Mouse (Mus musculus): ENCODE data around the gene Prg2. TPM values are rescaled to one million over a fixed set of nuclear protein-coding genes. Genes with fewer than 3 reads are reported as not detected.

Prg2 gene
- polyA plus RNA-seq, 1 experiment from 2014 or later = 0.68 TPM

DNA sequence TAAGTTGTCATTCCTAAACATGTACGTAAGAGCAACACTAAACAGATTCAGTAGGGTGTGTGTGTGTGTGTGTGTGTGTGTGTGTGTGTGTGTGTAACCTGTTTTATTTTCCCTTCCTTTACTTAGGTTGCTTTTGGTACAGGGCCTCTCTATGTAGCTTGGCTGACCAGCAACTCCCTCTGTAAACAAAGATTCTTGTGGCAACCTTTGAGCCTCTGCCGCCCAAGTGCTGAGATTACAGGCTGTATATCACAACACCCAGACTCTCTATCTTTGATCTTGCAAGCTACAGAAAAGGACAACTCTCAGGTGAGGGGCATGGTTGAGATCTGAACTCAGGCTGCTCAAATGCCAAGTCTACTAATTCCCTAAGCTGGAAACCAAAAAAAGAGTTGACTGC lies 29.0 kb downstream of the Prg2 start:
- no peak for ATAC-seq (replicated peaks; ENCODE audit: extremely low read depth, insufficient read depth, low FRiP score)
- Histone ChIP-seq H3K4me1 (ENCODE audit: control insufficient read depth, insufficient read depth, low read length) (peaks cover 16% of the 10 kb centered on the region), H3K27me3 (ENCODE audit: control insufficient read depth, insufficient read depth, low read length) (no peaks in the 10 kb centered on the region), H3K27ac (ENCODE audit: low read length) (no peak overlapping the region), H3K9me3 (replicated peaks; ENCODE audit: control insufficient read depth, low read length) (no peaks in the 10 kb centered on the region), H3K4me3 (ENCODE audit: low read length) (no peak overlapping the region), H3K4me2 (ENCODE audit: low read depth, low read length) (no peak overlapping the region), H3K36me3 (ENCODE audit: control insufficient read depth, insufficient read depth) (no peaks in the 10 kb centered on the region), H3K9ac (ENCODE audit: low read length) (no peak overlapping the region)
- WGBS = 79% methylated on average over 2 of the region's 2 CpGs

DNA sequence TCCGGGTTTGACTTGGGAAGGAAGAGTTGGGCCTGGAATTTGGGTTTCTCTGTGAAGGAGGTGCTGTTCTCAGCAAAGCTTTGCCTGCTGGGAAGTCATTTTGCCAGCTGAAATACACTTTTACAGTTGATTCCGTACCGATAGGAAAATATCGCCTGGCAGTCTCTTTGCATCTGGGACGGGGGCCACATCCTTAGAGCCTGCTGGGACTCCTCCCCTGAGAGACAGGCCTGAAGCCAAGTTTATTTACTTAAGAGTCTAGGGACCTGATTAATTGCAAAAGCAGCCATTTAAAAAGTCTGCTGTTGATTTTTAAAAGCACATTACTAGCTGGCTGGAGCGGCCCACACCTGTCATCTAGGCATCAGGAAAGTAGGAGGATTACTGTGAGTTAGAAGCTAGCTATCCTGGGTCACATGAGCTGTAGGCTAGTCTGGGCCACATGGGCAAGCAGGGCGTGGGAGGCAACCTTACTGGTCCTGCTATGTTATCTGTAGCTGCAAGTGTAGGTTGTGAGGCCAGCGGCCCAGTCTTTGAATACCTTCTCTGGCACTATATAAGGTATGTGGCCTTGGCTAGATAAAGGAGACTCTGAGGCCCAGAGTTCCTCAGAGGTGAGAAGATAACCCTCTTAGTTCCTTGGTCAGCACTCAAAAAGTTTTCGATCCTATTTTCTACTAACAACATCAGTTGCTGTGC lies 31.8 kb downstream of the Prg2 start:
- no peaks in the 10 kb centered on the region for H3K9me3 ChIP-seq (replicated peaks; ENCODE audit: control insufficient read depth, low read length)
- 0 out of 2 replicates have a peak, but pooled peaks have one; percentile 29 for ATAC-seq (replicated peaks; ENCODE audit: extremely low read depth, insufficient read depth, low FRiP score)
- 37% methylated on average over 9 of the region's 9 CpGs for WGBS
- H3K27ac ChIP-seq (ENCODE audit: low read length) = peak overlapping the region; percentile 11; the same call in 1 of the 2 replicates
- no peak overlapping the region for H3K9ac ChIP-seq (ENCODE audit: low read length)
- no peaks in the 10 kb centered on the region for H3K27me3 ChIP-seq (ENCODE audit: control insufficient read depth, insufficient read depth, low read length)
- peaks cover 16% of the 10 kb centered on the region for H3K4me1 ChIP-seq (ENCODE audit: control insufficient read depth, insufficient read depth, low read length)
- H3K4me2 ChIP-seq (ENCODE audit: low read depth, low read length) = no peak overlapping the region
- no peaks in the 10 kb centered on the region for H3K36me3 ChIP-seq (ENCODE audit: control insufficient read depth, insufficient read depth)
- H3K4me3 ChIP-seq (ENCODE audit: low read length) = no peak overlapping the region

DNA sequence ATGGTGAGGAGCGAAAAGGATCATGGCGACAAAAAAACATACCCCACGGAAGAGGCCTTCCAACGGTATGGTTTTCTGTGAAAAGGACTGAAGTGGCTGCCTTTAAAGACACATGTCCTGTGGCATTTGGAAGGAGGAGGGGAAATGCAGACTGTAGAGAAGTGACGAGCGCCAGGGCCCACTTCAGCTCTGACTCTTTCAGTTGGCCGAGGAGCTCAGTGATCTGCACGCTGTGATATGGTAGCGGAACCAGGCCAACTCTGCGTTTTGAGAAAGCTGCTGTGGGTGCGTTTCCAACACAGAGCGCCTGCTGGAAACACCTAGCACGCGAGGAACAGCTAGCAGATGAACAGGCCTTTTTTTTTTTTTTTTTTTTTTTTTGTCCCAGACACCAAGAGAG lies 32.4 kb downstream of the Prg2 start:
- Histone ChIP-seq H3K36me3 (ENCODE audit: control insufficient read depth, insufficient read depth) (no peaks in the 10 kb centered on the region), H3K4me1 (ENCODE audit: control insufficient read depth, insufficient read depth, low read length) (peaks cover 16% of the 10 kb centered on the region), H3K27ac (ENCODE audit: low read length) (no peak overlapping the region), H3K4me3 (ENCODE audit: low read length) (no peak overlapping the region), H3K4me2 (ENCODE audit: low read depth, low read length) (no peak overlapping the region), H3K9ac (ENCODE audit: low read length) (no peak overlapping the region), H3K27me3 (ENCODE audit: control insufficient read depth, insufficient read depth, low read length) (no peaks in the 10 kb centered on the region), H3K9me3 (replicated peaks; ENCODE audit: control insufficient read depth, low read length) (no peaks in the 10 kb centered on the region)
- 51% methylated on average over 14 of the region's 14 CpGs for WGBS
- peak; percentile 37; the same call in 1 of the 2 replicates for ATAC-seq (replicated peaks; ENCODE audit: extremely low read depth, insufficient read depth, low FRiP score)

DNA sequence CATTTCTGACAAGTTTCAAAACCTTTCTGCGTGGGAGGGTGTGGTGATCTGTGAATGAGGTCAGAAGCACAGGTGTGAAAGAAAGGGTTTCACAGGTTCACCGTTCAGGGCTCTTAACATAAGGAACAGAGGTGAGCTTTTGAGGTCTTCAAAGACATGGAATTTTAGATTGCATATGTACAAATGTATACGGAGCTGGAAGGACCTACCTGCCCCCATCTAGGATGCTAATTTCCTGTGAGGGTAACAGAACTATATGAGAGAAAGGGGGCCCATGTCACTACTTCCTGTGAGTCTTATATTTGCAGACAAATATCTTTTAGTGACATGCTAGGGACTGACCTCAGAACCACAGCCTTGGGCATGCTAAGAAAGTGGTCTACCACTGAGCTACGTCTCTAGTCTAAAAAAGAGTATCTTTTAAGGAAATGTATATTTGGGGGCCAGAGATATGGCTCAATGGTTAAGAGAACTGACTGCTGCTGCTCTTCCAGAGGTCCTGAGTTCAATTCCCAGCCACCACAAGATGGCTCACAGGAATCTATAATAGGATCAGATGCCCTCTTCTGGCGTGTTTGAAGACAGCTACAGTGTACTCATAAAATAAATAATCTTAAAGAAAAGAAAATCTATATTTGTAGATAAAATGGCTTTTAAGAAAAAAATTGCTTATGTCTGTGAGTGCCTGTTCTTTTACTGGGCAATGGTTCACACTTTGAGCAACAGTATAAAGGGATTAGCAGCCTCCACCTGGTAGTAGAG lies 33.7 kb downstream of the Prg2 start:
- Histone ChIP-seq H3K4me2 (ENCODE audit: low read depth, low read length) (no peak overlapping the region), H3K9ac (ENCODE audit: low read length) (no peak overlapping the region), H3K9me3 (replicated peaks; ENCODE audit: control insufficient read depth, low read length) (no peaks in the 10 kb centered on the region), H3K4me3 (ENCODE audit: low read length) (no peak overlapping the region), H3K27me3 (ENCODE audit: control insufficient read depth, insufficient read depth, low read length) (no peaks in the 10 kb centered on the region), H3K36me3 (ENCODE audit: control insufficient read depth, insufficient read depth) (no peaks in the 10 kb centered on the region), H3K27ac (ENCODE audit: low read length) (no peak overlapping the region), H3K4me1 (ENCODE audit: control insufficient read depth, insufficient read depth, low read length) (peaks cover 16% of the 10 kb centered on the region)
- ATAC-seq (replicated peaks; ENCODE audit: extremely low read depth, insufficient read depth, low FRiP score) = no peak
- WGBS = 81% methylated on average over 5 of the region's 5 CpGs

DNA sequence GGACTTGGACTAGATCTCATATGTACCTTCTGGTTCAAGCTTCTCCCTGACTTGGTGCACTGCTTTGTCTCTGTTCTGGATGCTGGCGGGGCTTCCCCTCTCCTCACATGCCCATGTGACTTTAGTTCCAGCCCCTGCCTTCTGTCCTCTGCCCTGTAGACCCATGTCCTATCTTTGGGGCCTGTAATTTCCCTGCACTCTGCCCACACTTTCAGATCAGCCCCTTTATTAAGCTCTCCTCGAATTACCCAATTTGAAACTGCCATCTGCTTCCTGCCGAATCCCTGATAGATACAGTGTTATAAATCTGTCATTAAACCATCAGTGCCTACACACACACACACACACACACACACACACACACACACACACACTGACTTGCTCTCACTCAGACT lies 34.3 kb downstream of the Prg2 start:
- H3K27ac ChIP-seq (ENCODE audit: low read length) = no peak overlapping the region
- peaks cover 16% of the 10 kb centered on the region for H3K4me1 ChIP-seq (ENCODE audit: control insufficient read depth, insufficient read depth, low read length)
- H3K9ac ChIP-seq (ENCODE audit: low read length) = no peak overlapping the region
- ATAC-seq (replicated peaks; ENCODE audit: extremely low read depth, insufficient read depth, low FRiP score) = no peak
- no peak overlapping the region for H3K4me2 ChIP-seq (ENCODE audit: low read depth, low read length)
- no peaks in the 10 kb centered on the region for H3K36me3 ChIP-seq (ENCODE audit: control insufficient read depth, insufficient read depth)
- H3K27me3 ChIP-seq (ENCODE audit: control insufficient read depth, insufficient read depth, low read length) = no peaks in the 10 kb centered on the region
- H3K4me3 ChIP-seq (ENCODE audit: low read length) = no peak overlapping the region
- H3K9me3 ChIP-seq (replicated peaks; ENCODE audit: control insufficient read depth, low read length) = no peaks in the 10 kb centered on the region
- 44% methylated on average over 3 of the region's 3 CpGs for WGBS

DNA sequence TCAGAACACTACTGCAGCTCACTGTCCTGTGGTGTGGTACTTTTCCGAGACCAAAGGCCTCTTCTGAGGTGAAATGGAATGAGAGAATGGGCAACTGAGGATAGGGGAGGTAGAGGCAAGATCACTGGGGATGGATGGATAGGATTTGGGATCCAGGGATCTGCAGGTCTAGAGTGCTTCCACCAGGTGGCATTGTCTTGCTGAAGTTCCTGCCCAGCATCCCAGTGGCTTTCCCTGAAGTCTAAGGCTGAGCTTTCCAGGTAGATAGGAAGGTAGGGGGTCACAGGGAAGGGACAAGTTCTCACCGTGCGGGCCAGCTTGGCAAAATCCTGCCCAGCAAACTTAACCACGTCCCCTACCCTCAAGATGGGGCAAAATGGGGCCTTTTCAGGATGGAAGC lies 41.8 kb downstream of the Prg2 start:
- H3K9me3 ChIP-seq (replicated peaks; ENCODE audit: control insufficient read depth, low read length) = no peaks in the 10 kb centered on the region
- no peak overlapping the region for H3K4me3 ChIP-seq (ENCODE audit: low read length)
- no peak overlapping the region for H3K9ac ChIP-seq (ENCODE audit: low read length)
- no peak for ATAC-seq (replicated peaks; ENCODE audit: extremely low read depth, insufficient read depth, low FRiP score)
- no peak overlapping the region for H3K4me2 ChIP-seq (ENCODE audit: low read depth, low read length)
- H3K4me1 ChIP-seq (ENCODE audit: control insufficient read depth, insufficient read depth, low read length) = no peaks in the 10 kb centered on the region
- 16% methylated on average over 4 of the region's 4 CpGs for WGBS
- no peaks in the 10 kb centered on the region; the same call in 1 of the 2 replicates for H3K27me3 ChIP-seq (ENCODE audit: control insufficient read depth, insufficient read depth, low read length)
- H3K36me3 ChIP-seq (ENCODE audit: control insufficient read depth, insufficient read depth) = no peaks in the 10 kb centered on the region
- H3K27ac ChIP-seq (ENCODE audit: low read length) = no peak overlapping the region

DNA sequence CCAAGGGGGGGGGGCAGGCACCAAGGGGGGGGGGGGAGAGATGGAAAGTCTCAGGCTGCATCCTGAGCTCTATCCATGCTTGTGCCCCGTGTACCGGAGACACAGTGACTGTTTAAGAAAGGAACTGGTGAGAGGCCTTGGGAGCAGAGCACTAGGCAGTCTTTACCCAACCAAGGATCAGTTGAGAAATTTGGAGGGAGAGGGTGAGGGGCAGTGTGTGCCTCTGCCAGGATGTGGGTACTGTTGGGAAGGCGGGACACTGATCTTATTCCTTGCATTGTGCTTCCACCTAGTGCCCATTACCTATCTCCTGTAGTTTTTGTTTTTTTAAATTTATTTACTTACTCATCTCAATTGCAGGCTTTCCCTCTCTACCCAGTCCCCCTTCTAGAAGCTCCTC lies 45.9 kb downstream of the Prg2 start:
- no peaks in the 10 kb centered on the region for H3K36me3 ChIP-seq (ENCODE audit: control insufficient read depth, insufficient read depth)
- no peak for ATAC-seq (replicated peaks; ENCODE audit: extremely low read depth, insufficient read depth, low FRiP score)
- WGBS = 75% methylated on average over 3 of the region's 3 CpGs
- no peaks in the 10 kb centered on the region; the same call in 1 of the 2 replicates for H3K27me3 ChIP-seq (ENCODE audit: control insufficient read depth, insufficient read depth, low read length)
- H3K9ac ChIP-seq (ENCODE audit: low read length) = no peak overlapping the region
- H3K4me1 ChIP-seq (ENCODE audit: control insufficient read depth, insufficient read depth, low read length) = no peaks in the 10 kb centered on the region
- H3K9me3 ChIP-seq (replicated peaks; ENCODE audit: control insufficient read depth, low read length) = no peaks in the 10 kb centered on the region
- H3K27ac ChIP-seq (ENCODE audit: low read length) = no peak overlapping the region
- no peak overlapping the region for H3K4me2 ChIP-seq (ENCODE audit: low read depth, low read length)
- H3K4me3 ChIP-seq (ENCODE audit: low read length) = no peak overlapping the region

DNA sequence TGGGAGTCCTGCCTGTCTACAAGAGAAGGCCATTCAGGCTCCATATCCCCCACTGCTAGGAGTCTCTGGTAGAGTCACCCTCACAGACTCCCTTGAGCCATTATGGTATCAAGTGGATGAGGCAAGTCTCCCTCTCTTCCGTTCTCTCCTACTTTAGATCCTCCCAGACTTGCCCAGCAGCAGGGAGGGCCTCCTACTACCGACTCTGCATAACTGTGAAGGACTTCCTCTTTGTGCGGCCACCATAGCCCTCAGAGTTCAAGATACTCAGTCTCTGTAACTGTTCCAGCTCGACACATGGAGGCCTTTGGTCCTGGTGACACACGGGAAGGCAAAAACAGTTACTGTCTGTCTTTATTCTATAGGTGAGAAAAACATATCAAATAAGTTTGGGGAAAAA lies 47.0 kb downstream of the Prg2 start:
- 59% methylated on average over 5 of the region's 5 CpGs for WGBS
- H3K9ac ChIP-seq (ENCODE audit: low read length) = no peak overlapping the region
- no peaks in the 10 kb centered on the region; the same call in 1 of the 2 replicates for H3K27me3 ChIP-seq (ENCODE audit: control insufficient read depth, insufficient read depth, low read length)
- no peaks in the 10 kb centered on the region for H3K36me3 ChIP-seq (ENCODE audit: control insufficient read depth, insufficient read depth)
- no peaks in the 10 kb centered on the region for H3K4me1 ChIP-seq (ENCODE audit: control insufficient read depth, insufficient read depth, low read length)
- no peak overlapping the region for H3K4me3 ChIP-seq (ENCODE audit: low read length)
- H3K27ac ChIP-seq (ENCODE audit: low read length) = no peak overlapping the region
- no peak for ATAC-seq (replicated peaks; ENCODE audit: extremely low read depth, insufficient read depth, low FRiP score)
- no peak overlapping the region for H3K4me2 ChIP-seq (ENCODE audit: low read depth, low read length)
- H3K9me3 ChIP-seq (replicated peaks; ENCODE audit: control insufficient read depth, low read length) = no peaks in the 10 kb centered on the region

DNA sequence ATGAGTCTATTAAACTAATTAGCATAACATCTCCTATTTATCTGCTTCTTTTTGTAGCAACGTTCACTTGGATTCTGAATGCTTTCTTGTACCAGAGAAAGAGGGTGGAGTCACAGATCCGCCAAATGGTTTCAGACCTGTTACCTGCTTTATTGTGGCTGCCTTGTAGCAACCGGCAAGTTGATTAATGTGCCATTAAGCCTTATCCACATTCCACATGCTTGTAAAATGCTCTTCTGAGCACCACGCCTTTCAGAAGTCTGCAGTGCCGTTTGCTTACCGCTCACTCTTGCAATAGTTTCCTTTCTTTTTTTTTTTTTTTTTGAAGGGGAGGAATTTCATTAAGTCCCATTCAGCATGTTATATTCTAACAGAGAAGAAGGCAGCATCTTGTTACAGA lies 49.6 kb downstream of the Prg2 start:
- no peak overlapping the region for H3K9ac ChIP-seq (ENCODE audit: low read length)
- H3K4me1 ChIP-seq (ENCODE audit: control insufficient read depth, insufficient read depth, low read length) = no peaks in the 10 kb centered on the region
- no peak overlapping the region for H3K4me2 ChIP-seq (ENCODE audit: low read depth, low read length)
- H3K9me3 ChIP-seq (replicated peaks; ENCODE audit: control insufficient read depth, low read length) = no peaks in the 10 kb centered on the region
- WGBS = 55% methylated on average over 6 of the region's 6 CpGs
- no peaks in the 10 kb centered on the region for H3K36me3 ChIP-seq (ENCODE audit: control insufficient read depth, insufficient read depth)
- no peak overlapping the region for H3K27ac ChIP-seq (ENCODE audit: low read length)
- H3K27me3 ChIP-seq (ENCODE audit: control insufficient read depth, insufficient read depth, low read length) = no peaks in the 10 kb centered on the region
- ATAC-seq (replicated peaks; ENCODE audit: extremely low read depth, insufficient read depth, low FRiP score) = no peak
- no peak overlapping the region for H3K4me3 ChIP-seq (ENCODE audit: low read length)

Data from heart, embryonic 16.5 days (tissue).